Mouse (Mus musculus) T-helper 1 cell (primary cell): ENCODE results near the gene Hck.

ENCODE experiments used
- in situ Hi-C: fragments of 300-600 bp; cut with MboI, MseI; formaldehyde crosslinking; loops from one replicate; pipeline ENCODE4 v1.15.1; 2025; ENCODE audit warnings: high pct_unique_total_duplicates

Gene Hck

GRCm38 (mm10) chr2:153198485-153198884 lies 90.2 kb downstream of the Hck start:
- in situ Hi-C loops: no loop called here

DNA sequence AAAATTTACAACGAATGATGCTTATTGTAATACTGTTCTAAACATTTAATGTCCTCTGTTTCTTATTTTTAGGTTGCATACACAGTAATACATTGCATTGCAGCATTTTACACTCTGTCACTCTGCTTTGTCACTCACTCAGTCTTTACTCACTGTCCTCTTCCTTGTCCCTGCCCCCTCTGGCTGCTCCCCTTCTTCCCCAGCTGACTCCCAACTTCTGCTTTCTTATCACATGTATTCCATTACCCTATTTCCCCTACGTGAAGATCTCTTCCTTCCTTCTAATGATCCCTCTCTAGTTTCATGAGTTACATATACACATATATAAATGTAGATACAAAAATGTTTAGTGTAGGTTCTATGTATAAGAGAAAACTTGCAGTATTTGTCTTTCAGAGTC lies 90.8 kb downstream of the Hck start:
- in situ Hi-C loops: no loop called here
